Comparison of ENCODE assay signal across 15 mouse cellular contexts in the genomic region with DNA sequence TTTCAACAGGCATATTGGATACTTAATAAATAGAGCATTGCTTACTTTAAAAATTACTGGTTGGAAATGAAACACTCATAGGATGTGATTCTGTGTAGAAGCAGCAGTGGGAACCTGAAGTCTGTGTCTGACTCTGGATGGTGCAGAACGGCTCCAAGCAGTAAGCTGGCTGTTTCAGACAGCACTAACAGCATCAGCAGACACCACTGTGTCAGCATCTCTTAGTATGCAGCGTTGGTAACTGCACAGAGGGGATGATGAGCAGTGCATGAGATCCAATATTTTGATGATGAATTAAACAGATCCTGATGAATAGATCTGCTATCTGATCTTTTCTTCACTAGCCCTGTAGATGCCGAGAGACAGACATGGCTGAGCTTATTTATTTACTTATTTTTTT.
DNase-seq lines count a peak whose midpoint lies in the region; TF ChIP-seq lines count a peak whose summit lies in the region.
"Had no signal": no experiment of that assay in that cellular context is flagged by ENCODE, and none has a peak within 500 bp of the region (broad histone marks: within the 10 kb centered on the region; RNA-seq: fewer than 3 reads in every experiment).

No protein-coding gene starts in this region.

- TF ChIP-seq CTCF in left cerebral cortex, adult 2 months (IDR thresholded peaks at IDR 0.05), result no peak
- 0 out of 2 replicates have a peak, but pooled peaks have one; percentile 3 for TF ChIP-seq CTCF in layer of hippocampus, adult 2 months (conservative IDR thresholded peaks at IDR 0.05)

- intact Hi-C loops in left cerebral cortex, adult 2 months (cut with DNase I), result no loop called here
- intact Hi-C loops in left cerebral cortex, postnatal 36 days (cut with DNase I), result no loop called here
- intact Hi-C loops in left cerebral cortex, postnatal 25 days (cut with DNase I), result loop anchor here (5.0 kb wide), 1 partner anchor 100 kb away; the partner anchor contains the start of gene Slc4a10

- H3K27ac ChIP-seq in left cerebral cortex, adult 2 months, result peak overlapping the region; percentile 63
- peak overlapping the region; percentile 86 for H3K27ac ChIP-seq in layer of hippocampus, adult 2 months
- H3K27ac ChIP-seq: heart, embryonic 15.5 days; midbrain, embryonic 12.5 days; neural tube, embryonic 12.5 days had no signal

- peak overlapping the region; percentile 7; the same call in 1 of the 2 replicates for H3K4me3 ChIP-seq in left cerebral cortex, adult 2 months
- H3K4me3 ChIP-seq in layer of hippocampus, adult 2 months, result peak overlapping the region; percentile 47
- H3K4me3 ChIP-seq: heart, embryonic 15.5 days; midbrain, embryonic 12.5 days; neural tube, embryonic 12.5 days had no signal

- DNase-seq in heart, adult 11 months, result peak; percentile 31
- no peak for DNase-seq in heart, postnatal 4 days
- no peak for DNase-seq in left cerebral cortex, adult 2 months (ENCODE audit: extremely low spot score in 1 of 2, low spot score in 2 of 2)
- no peak for DNase-seq in left cerebral cortex, postnatal 36 days (ENCODE audit: low spot score in 2 of 2)
- DNase-seq in layer of hippocampus, adult 2 months (ENCODE audit: low spot score in 2 of 2), result peak in 1 of 2 experiments; percentile 31
- peak; percentile 27 to 47 for DNase-seq in left cerebral cortex, postnatal 25 days (ENCODE audit: low spot score in 2 of 2)
- no peak for DNase-seq in lung, postnatal 10 days
- no peak for DNase-seq in adrenal gland, adult (ENCODE audit: inconsistent age in 2 of 2, low spot score in 1 of 2)
- DNase-seq: adrenal gland, adult 8-10 months; cerebellum, adult 9-10 months; lung, postnatal 36 days; thymus, postnatal 36 days had no signal

Comparison
In these comparisons a context has a peak if more than half of its experiments do, and no peak if none do; other contexts are left out.
1. DNase-seq: peak in heart, adult 11 months (single experiment) and left cerebral cortex, postnatal 25 days (2 of 2); none in heart, postnatal 4 days (single experiment), left cerebral cortex, adult 2 months (0 of 2), left cerebral cortex, postnatal 36 days (0 of 2), lung, postnatal 10 days (single experiment) and adrenal gland, adult (0 of 2).